23 mouse cellular contexts compared by ENCODE assay signal in genomic region chr1:36100371-36100770, GRCm38 (mm10).
"Had no signal": no experiment of that assay in that cellular context is flagged by ENCODE, and none has a peak within 500 bp of the region (broad histone marks: within the 10 kb centered on the region; RNA-seq: fewer than 3 reads in every experiment).

No protein-coding gene starts in this region.

- H3K9me3 ChIP-seq: heart, embryonic 13.5 days; heart, embryonic 15.5 days; hindbrain, embryonic 13.5 days; hindbrain, embryonic 15.5 days; limb, embryonic 10.5 days; limb, embryonic 12.5 days had no signal

- ATAC-seq: forebrain, postnatal 0 days; hindbrain, postnatal 0 days; intestine, embryonic 16.5 days had no signal

- H3K27me3 ChIP-seq: heart, embryonic 13.5 days; heart, embryonic 15.5 days; hindbrain, embryonic 13.5 days; hindbrain, embryonic 15.5 days; limb, embryonic 12.5 days had no signal

- DNase-seq: forebrain, postnatal 0 days; gastrocnemius, postnatal 14 days; gastrocnemius, postnatal 36 days; heart, adult 11 months; heart, adult 2 months; heart, postnatal 14 days; heart, postnatal 36 days; kidney, adult 11 months; kidney, adult 2 months; kidney, postnatal 10 days; kidney, postnatal 25 days; kidney, postnatal 4 days had no signal

- H3K4me1 ChIP-seq: limb, embryonic 10.5 days had no signal

- H3K4me2 ChIP-seq: heart, embryonic 11.5 days; heart, embryonic 13.5 days; heart, embryonic 15.5 days; hindbrain, embryonic 13.5 days; hindbrain, embryonic 15.5 days; limb, embryonic 12.5 days had no signal

- H3K4me3 ChIP-seq: heart, adult 2 months; heart, embryonic 13.5 days; heart, embryonic 15.5 days; hindbrain, embryonic 13.5 days; hindbrain, embryonic 15.5 days; layer of hippocampus, adult 2 months; left cerebral cortex, adult 2 months; limb, embryonic 10.5 days; limb, embryonic 12.5 days had no signal

- H3K9ac ChIP-seq: forebrain, postnatal 0 days; heart, embryonic 13.5 days; heart, embryonic 15.5 days; hindbrain, embryonic 13.5 days; hindbrain, embryonic 15.5 days; limb, embryonic 12.5 days had no signal

- H3K27ac ChIP-seq: heart, adult 2 months; heart, embryonic 13.5 days; heart, embryonic 15.5 days; hindbrain, embryonic 13.5 days; hindbrain, embryonic 15.5 days; hindbrain, postnatal 0 days; layer of hippocampus, adult 2 months; left cerebral cortex, adult 2 months; limb, embryonic 10.5 days; limb, embryonic 12.5 days had no signal
